ENCODE assay signal across 8 mouse cellular contexts in genomic region chr5:124049249-124050045, GRCm38 (mm10). TPM values are rescaled to one million over a fixed set of nuclear protein-coding genes. Genes with fewer than 3 reads are reported as not detected.
DNase-seq lines count a peak whose midpoint lies in the region; ATAC-seq and TF ChIP-seq lines count a peak whose summit lies in the region.

No protein-coding gene starts in this region.

- H3K4me2 ChIP-seq in kidney, postnatal 0 days (ENCODE audit: low read length): no peak overlapping the region
- no peak overlapping the region for H3K4me2 ChIP-seq in embryonic facial prominence, embryonic 12.5 days (replicated peaks)
- H3K4me2 ChIP-seq in intestine, embryonic 15.5 days (replicated peaks): 0 out of 2 replicates have a peak overlapping the region, but pooled peaks have one; percentile 2
- H3K4me2 ChIP-seq in midbrain, postnatal 0 days (ENCODE audit: low read depth, low read length, poor library complexity, severe bottlenecking): no peak overlapping the region

- H3K4me1 ChIP-seq in kidney, postnatal 0 days (replicated peaks; ENCODE audit: insufficient read depth, low read length): peaks cover 18% of the 10 kb centered on the region
- peaks cover 16% of the 10 kb centered on the region for H3K4me1 ChIP-seq in embryonic facial prominence, embryonic 12.5 days
- H3K4me1 ChIP-seq in intestine, embryonic 15.5 days (replicated peaks): peaks cover 27% of the 10 kb centered on the region
- H3K4me1 ChIP-seq in midbrain, postnatal 0 days (ENCODE audit: insufficient read depth, low read length): peaks cover 6% of the 10 kb centered on the region; the same call in 1 of the 2 replicates

- DNase-seq in kidney, postnatal 0 days (ENCODE audit: low spot score): no peak
- DNase-seq in kidney, adult 11 months: no peak
- no peak for DNase-seq in midbrain, postnatal 0 days (ENCODE audit: low spot score)
- no peak for DNase-seq in right cerebral cortex, postnatal 14 days
- DNase-seq in thymus, postnatal 10 days (ENCODE audit: low spot score in 2 of 2): no peak
- no peak for DNase-seq in ovary, postnatal 36 days (ENCODE audit: low spot score)

- 37% methylated on average over 15 of the region's 15 CpGs for WGBS in kidney, postnatal 0 days
- WGBS in embryonic facial prominence, embryonic 12.5 days: 43% methylated on average over 15 of the region's 15 CpGs
- WGBS in intestine, embryonic 15.5 days: 65% methylated on average over 15 of the region's 15 CpGs
- WGBS in midbrain, postnatal 0 days: 53% methylated on average over 15 of the region's 15 CpGs

- peak overlapping the region; percentile 78 for H3K27ac ChIP-seq in kidney, postnatal 0 days
- peak overlapping the region; percentile 75 for H3K27ac ChIP-seq in embryonic facial prominence, embryonic 12.5 days
- H3K27ac ChIP-seq in intestine, embryonic 15.5 days: peak overlapping the region; percentile 56; the same call in 1 of the 2 replicates
- 0 out of 2 replicates have a peak overlapping the region, but pooled peaks have one; percentile 33 for H3K27ac ChIP-seq in midbrain, postnatal 0 days (ENCODE audit: low read depth, low read length)

- no peaks in the 10 kb centered on the region for H3K9me3 ChIP-seq in kidney, postnatal 0 days (replicated peaks; ENCODE audit: low read length)
- no peaks in the 10 kb centered on the region for H3K9me3 ChIP-seq in embryonic facial prominence, embryonic 12.5 days
- no peaks in the 10 kb centered on the region for H3K9me3 ChIP-seq in intestine, embryonic 15.5 days
- no peaks in the 10 kb centered on the region for H3K9me3 ChIP-seq in midbrain, postnatal 0 days (ENCODE audit: low read length)

- ATAC-seq in kidney, postnatal 0 days (replicated peaks; ENCODE audit: low FRiP score, low read depth): 0 out of 2 replicates have a peak, but pooled peaks have one; percentile 14
- ATAC-seq in embryonic facial prominence, embryonic 12.5 days (ENCODE audit: insufficient number of reproducible peaks, insufficient read depth, low FRiP score, low TSS enrichment): no peak
- no peak for ATAC-seq in intestine, embryonic 15.5 days
- no peak for ATAC-seq in midbrain, postnatal 0 days (ENCODE audit: low FRiP score)

- no peak for TF ChIP-seq CTCF in kidney, postnatal 0 days (IDR thresholded peaks at IDR 0.05; ENCODE audit: low read depth)
- no peak for TF ChIP-seq CTCF in midbrain, postnatal 0 days (IDR thresholded peaks at IDR 0.05)

- no peaks in the 10 kb centered on the region for H3K27me3 ChIP-seq in kidney, postnatal 0 days (ENCODE audit: insufficient read depth, low read length)
- H3K27me3 ChIP-seq in embryonic facial prominence, embryonic 12.5 days: no peaks in the 10 kb centered on the region
- H3K27me3 ChIP-seq in intestine, embryonic 15.5 days (replicated peaks): no peaks in the 10 kb centered on the region
- H3K27me3 ChIP-seq in midbrain, postnatal 0 days (ENCODE audit: insufficient read depth, low read length): no peaks in the 10 kb centered on the region

- no peaks in the 10 kb centered on the region for H3K36me3 ChIP-seq in kidney, postnatal 0 days (ENCODE audit: insufficient read depth, low read length)
- no peaks in the 10 kb centered on the region for H3K36me3 ChIP-seq in embryonic facial prominence, embryonic 12.5 days
- H3K36me3 ChIP-seq in intestine, embryonic 15.5 days: no peaks in the 10 kb centered on the region
- no peaks in the 10 kb centered on the region for H3K36me3 ChIP-seq in midbrain, postnatal 0 days (ENCODE audit: insufficient read depth, low read length)

- H3K9ac ChIP-seq in kidney, postnatal 0 days (ENCODE audit: low read depth, low read length): no peak overlapping the region
- no peak overlapping the region for H3K9ac ChIP-seq in embryonic facial prominence, embryonic 12.5 days
- H3K9ac ChIP-seq in intestine, embryonic 15.5 days: 0 out of 2 replicates have a peak overlapping the region, but pooled peaks have one; percentile 8
- H3K9ac ChIP-seq in midbrain, postnatal 0 days (replicated peaks; ENCODE audit: low read length, poor library complexity, severe bottlenecking): no peak overlapping the region

- H3K4me3 ChIP-seq in kidney, postnatal 0 days (replicated peaks; ENCODE audit: low read depth, low read length): no peak overlapping the region
- H3K4me3 ChIP-seq in embryonic facial prominence, embryonic 12.5 days: no peak overlapping the region
- no peak overlapping the region for H3K4me3 ChIP-seq in intestine, embryonic 15.5 days (replicated peaks)
- H3K4me3 ChIP-seq in midbrain, postnatal 0 days (ENCODE audit: low read depth, low read length): no peak overlapping the region

RNA-seq across cellular contexts. Expression of gene Vps37b, which starts 17.4 kb away (rescaled TPM):
- 30.7 and 31.7 TPM in 2 replicates for polyA plus RNA-seq in kidney, postnatal 0 days (2015; fragmentation: Nextera tagmentation; extraction: Ambion mirVana)
- 42.5 and 42.8 TPM in 2 replicates for polyA plus RNA-seq in embryonic facial prominence, embryonic 12.5 days (2016; fragmentation: Nextera tagmentation; extraction: Ambion mirVana)
- 28.2 and 28.8 TPM in 2 replicates for polyA plus RNA-seq in intestine, embryonic 15.5 days (2015; fragmentation: Nextera tagmentation; extraction: Ambion mirVana)
- 52.3 and 75.5 TPM in 2 replicates for total RNA-seq in midbrain, postnatal 0 days (2014; rRNA removed)
- polyA plus RNA-seq in midbrain, postnatal 0 days (2015; fragmentation: Nextera tagmentation; extraction: Ambion mirVana): 54.3 and 56.2 TPM in 2 replicates

RNA-seq across cellular contexts. Expression of gene Abcb9, which starts 46.2 kb away (rescaled TPM):
- polyA plus RNA-seq in kidney, postnatal 0 days (2015; fragmentation: Nextera tagmentation; extraction: Ambion mirVana): 3.3 TPM in 2 replicates
- 1.3 and 1.9 TPM in 2 replicates for polyA plus RNA-seq in embryonic facial prominence, embryonic 12.5 days (2016; fragmentation: Nextera tagmentation; extraction: Ambion mirVana)
- 2.3 and 2.5 TPM in 2 replicates for polyA plus RNA-seq in intestine, embryonic 15.5 days (2015; fragmentation: Nextera tagmentation; extraction: Ambion mirVana)
- total RNA-seq in midbrain, postnatal 0 days (2014; rRNA removed): 41.7 and 42.1 TPM in 2 replicates
- 29.6 and 30.1 TPM in 2 replicates for polyA plus RNA-seq in midbrain, postnatal 0 days (2015; fragmentation: Nextera tagmentation; extraction: Ambion mirVana)
